ENCODE assay signal across 8 mouse cellular contexts in genomic region chr19:45540657-45541408, GRCm38 (mm10). TPM values are rescaled to one million over a fixed set of nuclear protein-coding genes. Genes with fewer than 3 reads are reported as not detected.
DNase-seq lines count a peak whose midpoint lies in the region; ATAC-seq lines count a peak whose summit lies in the region.

No protein-coding gene starts in this region.

- ATAC-seq in hindbrain, embryonic 15.5 days (ENCODE audit: low FRiP score, low read depth), result peak; percentile 10; the same call in 1 of the 2 replicates
- ATAC-seq in neural tube, embryonic 12.5 days (ENCODE audit: low FRiP score, low read depth), result no peak; the same call in 1 of the 2 replicates

- peak overlapping the region; percentile 50 for H3K9ac ChIP-seq in hindbrain, embryonic 15.5 days
- peak overlapping the region; percentile 49; the same call in 1 of the 2 replicates for H3K9ac ChIP-seq in neural tube, embryonic 12.5 days

- H3K27ac ChIP-seq in embryonic facial prominence, embryonic 10.5 days (replicated peaks), result peak overlapping the region; percentile 70
- peak overlapping the region; percentile 81 for H3K27ac ChIP-seq in hindbrain, embryonic 15.5 days (replicated peaks)
- H3K27ac ChIP-seq in neural tube, embryonic 12.5 days, result peak overlapping the region; percentile 17; the same call in 1 of the 2 replicates

- WGBS in embryonic facial prominence, embryonic 10.5 days, result 24% methylated on average over 8 of the region's 8 CpGs
- 15% methylated on average over 8 of the region's 8 CpGs for WGBS in hindbrain, embryonic 15.5 days
- WGBS in neural tube, embryonic 12.5 days, result 27% methylated on average over 8 of the region's 8 CpGs

- peak overlapping the region; percentile 60 for H3K4me3 ChIP-seq in embryonic facial prominence, embryonic 10.5 days
- H3K4me3 ChIP-seq in hindbrain, embryonic 15.5 days, result peak overlapping the region; percentile 41
- peak overlapping the region; percentile 18 for H3K4me3 ChIP-seq in neural tube, embryonic 12.5 days

- no peaks in the 10 kb centered on the region for H3K9me3 ChIP-seq in embryonic facial prominence, embryonic 10.5 days
- H3K9me3 ChIP-seq in hindbrain, embryonic 15.5 days, result no peaks in the 10 kb centered on the region
- no peaks in the 10 kb centered on the region for H3K9me3 ChIP-seq in neural tube, embryonic 12.5 days

- H3K36me3 ChIP-seq in embryonic facial prominence, embryonic 10.5 days (replicated peaks), result no peaks in the 10 kb centered on the region
- H3K36me3 ChIP-seq in hindbrain, embryonic 15.5 days, result no peaks in the 10 kb centered on the region
- no peaks in the 10 kb centered on the region for H3K36me3 ChIP-seq in neural tube, embryonic 12.5 days

- DNase-seq in layer of hippocampus, postnatal 14 days (ENCODE audit: low spot score in 2 of 2), result peak; percentile 36 to 53
- DNase-seq in layer of hippocampus, postnatal 25 days (ENCODE audit: extremely low spot score in 1 of 2, low spot score in 1 of 2), result no peak
- no peak for DNase-seq in embryonic facial prominence, embryonic 10.5 days (ENCODE audit: low spot score)
- no peak for DNase-seq in embryo, embryonic 11 days
- DNase-seq in MN1 (ENCODE audit: low spot score), result no peak
- no peak for DNase-seq in c-Kit-positive CD71-positive TER-119-positive erythroid progenitor cells, embryonic 14.5 days (ENCODE audit: low spot score)

- peaks cover 79% of the 10 kb centered on the region for H3K27me3 ChIP-seq in embryonic facial prominence, embryonic 10.5 days (replicated peaks; ENCODE audit: low read depth, poor library complexity, severe bottlenecking)
- peaks cover 17% of the 10 kb centered on the region for H3K27me3 ChIP-seq in hindbrain, embryonic 15.5 days
- H3K27me3 ChIP-seq in neural tube, embryonic 12.5 days (replicated peaks), result peaks cover 40% of the 10 kb centered on the region

- peaks cover 35% of the 10 kb centered on the region for H3K4me1 ChIP-seq in embryonic facial prominence, embryonic 10.5 days
- H3K4me1 ChIP-seq in hindbrain, embryonic 15.5 days (replicated peaks), result peaks cover 42% of the 10 kb centered on the region
- H3K4me1 ChIP-seq in neural tube, embryonic 12.5 days, result peaks cover 47% of the 10 kb centered on the region

- H3K4me2 ChIP-seq in hindbrain, embryonic 15.5 days, result peak overlapping the region; percentile 84
- peak overlapping the region; percentile 68 for H3K4me2 ChIP-seq in neural tube, embryonic 12.5 days (replicated peaks)

RNA-seq across cellular contexts. Expression of gene Poll, which starts 19.5 kb away (rescaled TPM):
- 1 to 10 TPM; 7.5 to 8.0 TPM for total RNA-seq in layer of hippocampus, postnatal 14 days (2021)
- total RNA-seq in layer of hippocampus, postnatal 25 days (2021), result 1 to 10 TPM; 8.3 to 9.4 TPM
- polyA plus RNA-seq in embryonic facial prominence, embryonic 10.5 days (2016; fragmentation: Nextera tagmentation; extraction: Ambion mirVana), result 23.3 and 23.8 TPM in 2 replicates
- polyA plus RNA-seq in hindbrain, embryonic 15.5 days (2015; fragmentation: Nextera tagmentation; extraction: Ambion mirVana), result 12.7 and 13.3 TPM in 2 replicates
- 15.3 and 16.3 TPM in 2 replicates for polyA plus RNA-seq in neural tube, embryonic 12.5 days (2016; fragmentation: Nextera tagmentation; extraction: Ambion mirVana)

RNA-seq across cellular contexts. Expression of gene Gm17018, which starts 19.6 kb away (rescaled TPM):
- total RNA-seq in layer of hippocampus, postnatal 14 days (2021), result 10 to 100 TPM; 55.2 to 55.4 TPM
- 10 to 100 TPM; 58.9 to 62.1 TPM for total RNA-seq in layer of hippocampus, postnatal 25 days (2021)
- polyA plus RNA-seq in embryonic facial prominence, embryonic 10.5 days (2016; fragmentation: Nextera tagmentation; extraction: Ambion mirVana), result 50.3 and 50.8 TPM in 2 replicates
- polyA plus RNA-seq in hindbrain, embryonic 15.5 days (2015; fragmentation: Nextera tagmentation; extraction: Ambion mirVana), result 71.7 and 75.9 TPM in 2 replicates
- polyA plus RNA-seq in neural tube, embryonic 12.5 days (2016; fragmentation: Nextera tagmentation; extraction: Ambion mirVana), result 52.7 and 54.5 TPM in 2 replicates

Comparison
In these comparisons a context has a peak if more than half of its experiments do, and no peak if none do; other contexts are left out.
1. DNase-seq: peak in layer of hippocampus, postnatal 14 days (2 of 2); none in layer of hippocampus, postnatal 25 days (0 of 2), embryonic facial prominence, embryonic 10.5 days (single experiment), embryo, embryonic 11 days (single experiment), MN1 (single experiment) and c-Kit-positive CD71-positive TER-119-positive erythroid progenitor cells, embryonic 14.5 days (single experiment).
2. H3K27ac ChIP-seq: peak in every context shown above with its lines; median percentile 81 in hindbrain, embryonic 15.5 days; 70 in embryonic facial prominence, embryonic 10.5 days; 17 in neural tube, embryonic 12.5 days.
3. Peak in every context shown above with its lines, with median percentiles within 50 percentile points of each other: H3K4me3 ChIP-seq.